Mouse (Mus musculus): ENCODE results near the gene Chia1.
"Not testable (repeated sequence)": the region's sequence is repeated elsewhere in the genome, so short reads cannot be mapped to it uniquely, and the experiment has no call there.

Gene Chia1

GRCm38 (mm10) chr3:106112929-106113328 is at the start of gene Chia1:
Chia1 (plus strand) TSS chr3:106113229.
- no peak for DNase-seq (ENCODE audit: low read depth)

- DNase-seq (ENCODE audit: low read depth): peak; percentile 15
Measured at GRCm38 (mm10) chr3:106067707-106068106, 45.3 kb upstream of the Chia1 start.

GRCm38 (mm10) chr3:106070994-106071393 is 42.0 kb upstream of the Chia1 start:
- no peak for DNase-seq (ENCODE audit: low read depth)

- no peak for DNase-seq (ENCODE audit: low read depth)
Measured at GRCm38 (mm10) chr3:106074824-106075223, 38.2 kb upstream of the Chia1 start.

- no peak for DNase-seq (ENCODE audit: low read depth)
Measured at GRCm38 (mm10) chr3:106126999-106127398, 14.0 kb downstream of the Chia1 start.

- DNase-seq (ENCODE audit: low read depth): no peak
Measured at GRCm38 (mm10) chr3:106128807-106129493, 15.9 kb downstream of the Chia1 start.

GRCm38 (mm10) chr3:106131690-106132089 is 18.7 kb downstream of the Chia1 start:
- DNase-seq (ENCODE audit: low read depth): no peak

- no peak for DNase-seq (ENCODE audit: low read depth)
Measured at GRCm38 (mm10) chr3:106144081-106144480, 31.1 kb downstream of the Chia1 start.

GRCm38 (mm10) chr3:106154413-106154812 is 41.4 kb downstream of the Chia1 start:
- no peak for DNase-seq (ENCODE audit: low read depth)

GRCm38 (mm10) chr3:106167464-106167863 is 54.4 kb downstream of the Chia1 start, which contains the start of gene Chil3:
Chil3 (minus strand) TSS chr3:106167564.
- no peak for DNase-seq (ENCODE audit: low read depth)

GRCm38 (mm10) chr3:106170522-106171053 is 57.6 kb downstream of the Chia1 start:
- no peak for DNase-seq (ENCODE audit: low read depth)

GRCm38 (mm10) chr3:106171135-106171731 is 58.2 kb downstream of the Chia1 start:
- DNase-seq (ENCODE audit: low read depth): no peak

GRCm38 (mm10) chr3:106172506-106172905 is 59.5 kb downstream of the Chia1 start:
- not testable (repeated sequence) for DNase-seq (ENCODE audit: low read depth)

- DNase-seq (ENCODE audit: low read depth): not testable (repeated sequence)
Measured at GRCm38 (mm10) chr3:106174971-106175370, 61.9 kb downstream of the Chia1 start.

- DNase-seq (ENCODE audit: low read depth): no peak
Measured at GRCm38 (mm10) chr3:106177509-106178189, 64.6 kb downstream of the Chia1 start.
